Mouse (Mus musculus) forebrain, postnatal 0 days (tissue): ENCODE results near the gene C2cd4b. TPM values are rescaled to one million over a fixed set of nuclear protein-coding genes. Genes with fewer than 3 reads are reported as not detected.

Experiments
- ATAC-seq: fragments of 200-750 bp; cut with Nextera tagmentation; 2 replicates; pipeline ENCODE4 v1.8.0; 2017; ENCODE audit warnings: mild to moderate bottlenecking, moderate library complexity
- DNase-seq: peaks from one replicate; pipeline ENCODE4 v3.0.0-alpha.2; 2015
- H3K27ac ChIP-seq: fragments of 300-500 bp; sonication (generic); 2 replicates; pipeline ENCODE4 v1.5.1; 2014; ENCODE audit warnings: low read depth, mild to moderate bottlenecking, antibody characterized with exemption, low read length, moderate library complexity, mixed read lengths
- H3K27me3 ChIP-seq: fragments of 300-500 bp; sonication (generic); 2 replicates; pipeline ENCODE4 v1.6.1; 2014; ENCODE audit warnings: mild to moderate bottlenecking, low read length, mixed read lengths; ENCODE audit not compliant: insufficient read depth
- H3K36me3 ChIP-seq: fragments of 300-500 bp; sonication (generic); 2 replicates; pipeline ENCODE4 v1.6.1; 2014; ENCODE audit warnings: mild to moderate bottlenecking, moderate library complexity; ENCODE audit not compliant: insufficient read depth
- H3K4me1 ChIP-seq: fragments of 300-500 bp; sonication (generic); 2 replicates; pipeline ENCODE4 v1.6.1; 2014; ENCODE audit warnings: antibody characterized with exemption; ENCODE audit not compliant: insufficient read depth
- H3K4me2 ChIP-seq: fragments of 300-500 bp; sonication (generic); 2 replicates; pipeline ENCODE4 v1.6.1; 2014; ENCODE audit warnings: low read depth, mild to moderate bottlenecking, moderate library complexity
- H3K4me3 ChIP-seq: fragments of 300-500 bp; sonication (generic); 2 replicates; pipeline ENCODE4 v1.5.1; 2014; ENCODE audit warnings: low read depth, low read length, mixed read lengths
- H3K9ac ChIP-seq: fragments of 300-500 bp; sonication (generic); 2 replicates; pipeline ENCODE4 v1.6.1; 2014; ENCODE audit warnings: mild to moderate bottlenecking
- H3K9me3 ChIP-seq: fragments of 300-500 bp; sonication (generic); 2 replicates; pipeline ENCODE4 v1.6.1; 2016; ENCODE audit warnings: low read length
- CTCF ChIP-seq: sonication (generic); IDR thresholded peaks from 2 replicates; pipeline ENCODE4 v1.5.1; 2016; ENCODE audit warnings: antibody characterized with exemption, control low read depth, low read depth
- WGBS: fragments of 180-500 bp; shearing (Covaris S2); extraction: QIAGEN DNeasy Blood & Tissue Kit; methylation state at CpG from one replicate; pipeline ENCODE4 v1.1.7; 2014; 5-methylcytosine and 5-hydroxymethylcytosine counted together
- polyA plus RNA-seq: library from polyadenylated mRNA; unstranded; fragments of >200 nt; fragmentation: Nextera tagmentation; extraction: Ambion mirVana; gene quantifications from 2 replicates; pipeline ENCODE4 v1.2.1, GENCODE M21; 2015
- total RNA-seq: library from RNA; depleted of rRNA; stranded (reverse); fragments of >200 nt; gene quantifications from 2 replicates; pipeline ENCODE4 v1.2.3, GENCODE M21; 2014

Gene C2cd4b
- total and polyA plus RNA-seq, 2 experiments from 2014 or later: 1.00 to 2.4 TPM

- ATAC-seq (no peak), DNase-seq (no peak)
- TF ChIP-seq CTCF: no peak
- no peaks in the 10 kb centered on the region for H3K27me3 ChIP-seq
- 80% methylated on average over 7 of the region's 7 CpGs for WGBS
- H3K4me3 ChIP-seq: no peak overlapping the region
- no peak overlapping the region for H3K9ac ChIP-seq
- H3K4me2 ChIP-seq: no peak overlapping the region
- H3K4me1 ChIP-seq: no peaks in the 10 kb centered on the region
- no peaks in the 10 kb centered on the region for H3K36me3 ChIP-seq
- no peak overlapping the region for H3K27ac ChIP-seq
- no peaks in the 10 kb centered on the region for H3K9me3 ChIP-seq
These were observed 12.1 kb downstream of the C2cd4b start for GRCm38 (mm10) chr9:67771293-67771692.

GRCm38 (mm10) chr9:67774201-67774600 is 15.0 kb downstream of the C2cd4b start:
- Histone ChIP-seq H3K9ac (no peak overlapping the region), H3K4me1 (no peaks in the 10 kb centered on the region), H3K36me3 (no peaks in the 10 kb centered on the region), H3K4me3 (no peak overlapping the region), H3K27ac (no peak overlapping the region), H3K27me3 (no peaks in the 10 kb centered on the region), H3K4me2 (no peak overlapping the region), H3K9me3 (no peaks in the 10 kb centered on the region)
- DNase-seq (no peak), ATAC-seq (no peak)
- no peak for TF ChIP-seq CTCF
- 76% methylated on average over 6 of the region's 6 CpGs for WGBS

GRCm38 (mm10) chr9:67778553-67778952 is 19.3 kb downstream of the C2cd4b start:
- Histone ChIP-seq H3K27me3 (no peaks in the 10 kb centered on the region), H3K4me3 (no peak overlapping the region), H3K36me3 (no peaks in the 10 kb centered on the region), H3K4me2 (no peak overlapping the region), H3K9me3 (no peaks in the 10 kb centered on the region), H3K27ac (no peak overlapping the region), H3K4me1 (no peaks in the 10 kb centered on the region), H3K9ac (no peak overlapping the region)
- DNase-seq (no peak), ATAC-seq (no peak)
- WGBS: 23% methylated on average over 8 of the region's 8 CpGs
- no peak for TF ChIP-seq CTCF

- H3K36me3 ChIP-seq: no peaks in the 10 kb centered on the region
- WGBS: 72% methylated on average over 6 of the region's 6 CpGs
These were observed 23.5 kb downstream of the C2cd4b start for GRCm38 (mm10) chr9:67782786-67783185.

GRCm38 (mm10) chr9:67783464-67783863 is 24.2 kb downstream of the C2cd4b start:
- no peak for TF ChIP-seq CTCF
- no peaks in the 10 kb centered on the region for H3K36me3 ChIP-seq
- H3K4me3 ChIP-seq: no peak overlapping the region
- no peaks in the 10 kb centered on the region for H3K27me3 ChIP-seq
- no peaks in the 10 kb centered on the region for H3K9me3 ChIP-seq
- ATAC-seq: no peak
- no peak for DNase-seq
- H3K9ac ChIP-seq: no peak overlapping the region
- H3K4me2 ChIP-seq: no peak overlapping the region
- H3K4me1 ChIP-seq: no peaks in the 10 kb centered on the region
- WGBS: 88% methylated on average over 3 of the region's 3 CpGs
- H3K27ac ChIP-seq: no peak overlapping the region

More at GRCm38 (mm10) chr9:67782786-67783185, 23.5 kb downstream of the C2cd4b start:
- H3K4me1 ChIP-seq: no peaks in the 10 kb centered on the region
- H3K27me3 ChIP-seq: no peaks in the 10 kb centered on the region
- no peak overlapping the region for H3K4me3 ChIP-seq
- TF ChIP-seq CTCF: no peak
- H3K9ac ChIP-seq: no peak overlapping the region
- no peak overlapping the region for H3K27ac ChIP-seq
- no peak overlapping the region for H3K4me2 ChIP-seq
- ATAC-seq (no peak), DNase-seq (no peak)
- H3K9me3 ChIP-seq: no peaks in the 10 kb centered on the region

- ATAC-seq: no peak
These were observed 24.7 kb downstream of the C2cd4b start for GRCm38 (mm10) chr9:67783925-67784324.

GRCm38 (mm10) chr9:67786311-67786710 is 27.1 kb downstream of the C2cd4b start:
- H3K36me3 ChIP-seq: no peaks in the 10 kb centered on the region
- WGBS: 89% methylated on average over 7 of the region's 7 CpGs

More at GRCm38 (mm10) chr9:67783925-67784324, 24.7 kb downstream of the C2cd4b start:
- Histone ChIP-seq H3K9me3 (no peaks in the 10 kb centered on the region), H3K36me3 (no peaks in the 10 kb centered on the region), H3K27me3 (no peaks in the 10 kb centered on the region), H3K9ac (no peak overlapping the region), H3K4me3 (no peak overlapping the region), H3K27ac (no peak overlapping the region), H3K4me2 (no peak overlapping the region), H3K4me1 (no peaks in the 10 kb centered on the region)
- DNase-seq: no peak
- peak; percentile 36; the same call in 1 of the 2 replicates for TF ChIP-seq CTCF

More at GRCm38 (mm10) chr9:67786311-67786710, 27.1 kb downstream of the C2cd4b start:
- ATAC-seq (no peak), DNase-seq (no peak)
- Histone ChIP-seq H3K27me3 (no peaks in the 10 kb centered on the region), H3K9ac (no peak overlapping the region), H3K4me1 (no peaks in the 10 kb centered on the region), H3K9me3 (no peaks in the 10 kb centered on the region), H3K4me2 (no peak overlapping the region), H3K27ac (no peak overlapping the region), H3K4me3 (no peak overlapping the region)
- no peak for TF ChIP-seq CTCF
